Mouse (Mus musculus) yolk sac, embryonic 10.5 days (tissue): Measurements from ENCODE around the gene Vsir.

Experiments used
- DNase-seq: peaks from one replicate; pipeline ENCODE4 v3.0.0-alpha.2; 2017; ENCODE audit warnings: low spot score

Gene Vsir

DNA sequence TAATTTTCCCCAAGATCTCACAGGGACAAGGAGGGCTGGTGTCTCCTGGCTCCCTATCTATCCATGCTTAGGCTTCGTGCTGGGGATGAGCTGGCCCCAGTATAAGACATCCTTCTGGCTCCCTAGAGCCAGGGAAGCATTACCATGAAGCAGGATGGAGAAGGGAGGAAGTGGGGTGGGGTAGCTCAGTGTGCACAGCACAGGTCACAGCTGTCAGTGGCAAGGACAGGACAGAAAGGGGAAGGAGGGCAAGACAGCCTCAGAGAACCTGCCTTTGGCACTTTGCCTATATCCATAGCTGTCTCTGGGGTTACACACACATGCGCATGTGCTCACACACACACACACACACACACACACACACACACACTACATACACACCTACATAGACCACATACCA lies 41.7 kb downstream of the Vsir start:
- no peak for DNase-seq

DNA sequence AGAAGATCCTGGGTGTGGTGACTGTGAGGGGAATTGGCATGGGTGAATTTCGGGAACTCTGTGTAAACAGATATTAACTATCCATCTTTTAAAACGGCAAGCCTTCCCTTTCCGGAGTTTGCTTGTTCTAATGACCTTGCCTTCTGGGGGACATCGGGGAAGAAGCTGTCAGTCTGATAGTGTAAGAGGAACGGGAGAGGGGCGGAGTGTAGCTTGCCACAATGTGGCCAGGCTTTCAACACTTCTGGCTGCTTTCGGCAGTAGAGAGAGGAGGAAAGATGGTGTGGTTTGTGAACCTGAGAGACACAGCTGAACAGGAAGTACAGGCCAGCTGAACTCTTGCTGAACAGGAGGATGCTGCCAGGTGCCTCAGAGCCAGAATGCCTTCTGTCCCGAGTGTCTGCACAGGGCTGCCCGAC lies 42.8 kb downstream of the Vsir start:
- DNase-seq: no peak

- DNase-seq: no peak
These were observed 43.7 kb downstream of the Vsir start for GRCm38 (mm10) chr10:60390177-60390903.

GRCm38 (mm10) chr10:60390904-60391420 lies 44.3 kb downstream of the Vsir start:
- DNase-seq: no peak

DNA sequence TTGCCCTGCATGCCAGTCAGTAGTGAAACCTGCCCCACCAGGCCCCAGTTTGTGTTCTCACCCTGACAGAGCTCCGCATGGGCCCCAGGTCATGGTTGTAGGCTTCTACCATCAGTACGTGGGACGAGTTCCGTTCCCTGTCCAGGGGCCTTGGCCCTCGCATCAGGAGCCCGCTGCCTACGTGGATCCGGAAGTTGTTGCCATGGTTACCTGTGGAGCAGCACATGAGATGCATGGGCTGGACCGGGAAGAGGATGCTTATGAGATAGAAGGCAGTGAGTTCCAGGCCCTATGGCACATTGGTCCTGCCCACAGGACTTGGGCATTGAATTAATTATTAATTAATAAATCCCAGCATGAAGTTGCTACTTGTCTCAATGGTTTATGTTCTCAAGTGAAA lies 45.0 kb downstream of the Vsir start:
- DNase-seq: no peak

GRCm38 (mm10) chr10:60394936-60395335 lies 48.3 kb downstream of the Vsir start:
- DNase-seq: no peak

DNA sequence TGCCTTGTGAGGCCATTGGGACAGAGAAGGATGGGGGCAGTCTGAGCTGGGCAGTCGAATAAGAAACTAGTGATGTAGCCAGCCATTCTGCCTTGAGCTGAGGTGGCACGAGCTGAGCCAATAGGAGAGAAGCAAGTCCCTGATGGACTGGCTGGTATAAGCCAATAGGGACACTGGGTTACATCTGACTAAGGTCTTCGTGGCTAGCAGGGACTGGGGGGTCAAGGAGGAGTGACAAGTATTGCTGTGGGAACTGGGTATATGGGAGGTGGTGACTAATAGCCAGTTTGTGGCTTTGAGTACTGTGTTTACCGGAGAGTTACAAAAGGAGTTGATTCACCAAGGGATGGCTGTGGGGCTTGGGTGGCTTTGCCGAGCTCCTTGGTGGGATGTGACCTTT lies 49.0 kb downstream of the Vsir start:
- no peak for DNase-seq

- no peak for DNase-seq
These were observed 51.6 kb downstream of the Vsir start for GRCm38 (mm10) chr10:60398051-60398814.

DNA sequence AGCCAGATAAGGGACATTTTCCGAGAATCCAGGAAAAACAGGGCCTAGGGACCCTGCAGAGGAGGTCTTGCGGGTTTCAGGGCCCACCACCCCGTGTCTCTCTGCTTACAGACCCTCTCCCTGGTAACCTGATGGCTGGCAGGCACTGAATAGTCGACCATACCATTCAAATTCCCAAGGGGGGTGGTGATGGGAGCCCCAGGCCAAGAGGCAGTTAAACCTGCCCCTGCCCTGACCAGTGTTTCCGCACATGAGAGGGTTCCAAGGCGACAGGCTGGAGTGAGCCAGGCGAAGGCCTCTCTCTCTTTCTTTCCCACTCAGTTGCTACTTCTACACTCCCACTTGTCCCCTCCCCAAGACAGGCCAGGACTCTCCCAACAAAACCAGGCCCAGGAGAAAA lies 52.8 kb downstream of the Vsir start, which contains the start of gene Gm17455:
Gm17455 (plus strand) TSS at position 278 of the 400 bp plus-strand sequence.
- no peak for DNase-seq

GRCm38 (mm10) chr10:60400507-60401295 lies 54.0 kb downstream of the Vsir start:
- DNase-seq: no peak

DNA sequence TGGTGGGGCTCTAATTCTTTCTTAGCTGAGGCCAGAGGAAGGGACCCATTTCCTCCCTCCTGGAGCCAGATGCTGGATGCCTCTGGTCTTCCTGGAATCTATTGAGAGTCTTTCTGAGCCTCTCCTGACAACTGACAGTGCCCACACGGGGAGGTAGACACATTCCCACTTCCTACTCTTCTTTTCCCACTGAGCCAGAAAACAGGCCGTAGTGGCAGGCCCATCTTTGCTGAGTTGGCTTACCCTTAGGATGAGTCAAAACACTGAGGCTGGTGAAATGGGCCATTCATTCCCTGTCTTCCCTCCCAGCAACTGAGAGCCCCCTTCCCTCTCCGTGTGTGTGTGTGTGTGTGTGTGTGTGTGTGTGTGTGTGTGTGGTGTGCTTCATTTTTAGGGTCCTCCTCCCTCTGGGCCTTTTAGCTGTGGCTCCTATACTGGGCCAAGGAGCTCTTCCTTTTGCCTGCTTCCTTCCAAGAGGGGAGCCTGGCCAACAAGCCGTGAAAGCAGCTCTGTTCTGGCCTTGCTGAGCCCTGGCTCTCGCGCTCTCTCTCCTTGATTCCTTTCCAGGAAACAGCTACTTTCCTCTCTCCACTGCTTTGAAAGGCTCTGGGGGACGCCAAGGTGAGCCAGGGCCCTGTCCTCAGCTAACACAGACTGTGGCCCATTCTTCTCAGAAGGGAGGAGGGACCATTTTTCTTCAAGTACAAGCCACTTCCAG lies 59.0 kb downstream of the Vsir start:
- no peak for DNase-seq

GRCm38 (mm10) chr10:60407831-60408230 lies 61.2 kb downstream of the Vsir start:
- DNase-seq: peak; percentile 13

- no peak for DNase-seq
These were observed 65.1 kb downstream of the Vsir start for GRCm38 (mm10) chr10:60411794-60412193.

- no peak for DNase-seq
These were observed 67.1 kb downstream of the Vsir start for GRCm38 (mm10) chr10:60413756-60414155.

GRCm38 (mm10) chr10:60417041-60417440 lies 70.4 kb downstream of the Vsir start:
- DNase-seq: no peak

GRCm38 (mm10) chr10:60418137-60418536 lies 71.5 kb downstream of the Vsir start:
- DNase-seq: peak; percentile 9

DNA sequence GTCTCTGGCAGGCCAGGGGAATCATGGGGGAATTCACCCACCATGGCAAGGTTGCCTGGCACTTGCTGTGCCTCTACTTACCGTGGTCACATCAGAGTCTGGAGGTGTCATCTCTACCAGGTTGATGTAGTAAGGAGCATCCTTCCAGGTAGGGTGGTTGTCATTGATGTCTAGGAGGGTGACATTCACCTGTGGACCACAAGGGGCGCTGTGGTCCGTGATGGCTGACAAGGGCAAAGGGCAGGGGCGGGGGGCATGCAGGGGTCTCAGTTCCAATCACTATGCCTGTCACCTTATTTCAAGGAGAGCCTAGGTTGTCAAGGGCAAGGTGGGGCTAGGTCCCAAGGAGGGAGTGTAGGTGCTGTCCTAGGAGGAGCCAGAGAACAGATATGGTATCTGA lies 73.0 kb downstream of the Vsir start:
- DNase-seq: no peak
